Comparison of ENCODE assay signal across 10 mouse cellular contexts in genomic region chr4:155283585-155283984, GRCm38 (mm10). TPM values are rescaled to one million over a fixed set of nuclear protein-coding genes. Genes with fewer than 3 reads are reported as not detected.
DNase-seq lines count a peak whose midpoint lies in the region; TF ChIP-seq lines count a peak whose summit lies in the region.
"Had no signal": no experiment of that assay in that cellular context is flagged by ENCODE, and none has a peak within 500 bp of the region (broad histone marks: within the 10 kb centered on the region; RNA-seq: fewer than 3 reads in every experiment).

No protein-coding gene starts in this region.

- DNase-seq in cerebellum, adult 11-12 months, result peak; percentile 78
- no peak for DNase-seq in cerebellum, adult 11 months
- DNase-seq in layer of hippocampus, adult 2 months (ENCODE audit: low spot score in 2 of 2), result no peak
- no peak for DNase-seq in layer of hippocampus, postnatal 14 days (ENCODE audit: low spot score in 2 of 2)
- peak; percentile 62 for DNase-seq in forelimb bud, embryonic 11.5 days (ENCODE audit: low read depth, low spot score)
- no peak for DNase-seq in Muller cell, postnatal 12 days (ENCODE audit: inconsistent ontology term)
- DNase-seq in embryo, embryonic 11 days, result no peak
- DNase-seq: spleen, adult 18-20 months had no signal

- no peak for TF ChIP-seq CTCF in layer of hippocampus, adult 2 months (conservative IDR thresholded peaks at IDR 0.05)

- no peaks in the 10 kb centered on the region for H3K79me2 ChIP-seq in myocyte (ENCODE audit: control insufficient read depth, insufficient read depth)

- no peaks in the 10 kb centered on the region for H3K27me3 ChIP-seq in myocyte (ENCODE audit: control insufficient read depth, insufficient read depth, insufficient read length)

- H3K27ac ChIP-seq in layer of hippocampus, adult 2 months, result peak overlapping the region; percentile 87
- H3K27ac ChIP-seq: liver, embryonic 15.5 days had no signal

- H3K36me3 ChIP-seq in myocyte (ENCODE audit: control insufficient read depth, insufficient read depth), result no peaks in the 10 kb centered on the region
- H3K36me3 ChIP-seq: liver, embryonic 15.5 days had no signal

- H3ac ChIP-seq in myocyte (ENCODE audit: control insufficient read depth, insufficient read length), result no peak overlapping the region

- peak overlapping the region; percentile 83 for H3K4me2 ChIP-seq in myocyte (ENCODE audit: low read depth)
- H3K4me2 ChIP-seq: liver, embryonic 15.5 days had no signal

- H3K4me3 ChIP-seq in layer of hippocampus, adult 2 months, result no peak overlapping the region
- no peak overlapping the region for H3K4me3 ChIP-seq in myocyte
- H3K4me3 ChIP-seq: liver, embryonic 15.5 days had no signal

- TF ChIP-seq POLR2A in myocyte (IDR thresholded peaks at IDR 0.05; ENCODE audit: insufficient read length, low read depth), result no peak

TF ChIP-seq in myocyte, 11 proteins besides CTCF, POLR2A, EP300 and RAD21:
- TF ChIP-seq REST (IDR thresholded peaks at IDR 0.05; ENCODE audit: insufficient read depth, insufficient read length), result no peak
- TF ChIP-seq TCF12 (IDR thresholded peaks at IDR 0.05; ENCODE audit: insufficient read depth, poor library complexity, severe bottlenecking), result no peak
- no peak for TF ChIP-seq CEBPB (IDR thresholded peaks at IDR 0.05; ENCODE audit: insufficient read depth, poor library complexity, severe bottlenecking)
- TF ChIP-seq SRF (IDR thresholded peaks at IDR 0.05; ENCODE audit: control insufficient read depth, insufficient read length, low read depth), result no peak
- no peak for TF ChIP-seq MYOG (IDR thresholded peaks at IDR 0.05; ENCODE audit: control insufficient read depth in 1 of 3, insufficient read depth in 1 of 3, insufficient read length in 2 of 3, low read depth in 2 of 3)
- TF ChIP-seq E2F4 (IDR thresholded peaks at IDR 0.05; ENCODE audit: insufficient read depth), result no peak
- no peak for TF ChIP-seq MAX (IDR thresholded peaks at IDR 0.05; ENCODE audit: low read depth)
- no peak for TF ChIP-seq USF1 (IDR thresholded peaks at IDR 0.05; ENCODE audit: low read depth)
- no peak for TF ChIP-seq TCF3 (IDR thresholded peaks at IDR 0.05; ENCODE audit: insufficient read length, low read depth)
- no peak for TF ChIP-seq MYOD1 (IDR thresholded peaks at IDR 0.05; ENCODE audit: control insufficient read depth in 1 of 3, insufficient read length in 2 of 3, low read depth in 2 of 3)
- TF ChIP-seq POLR2AphosphoS2 (IDR thresholded peaks at IDR 0.05; ENCODE audit: insufficient read length, low read depth), result no peak

RNA-seq across cellular contexts. Expression of gene Faap20, which starts 34.0 kb away (rescaled TPM):
- total RNA-seq in layer of hippocampus, adult 2 months (2021), result 10 to 100 TPM; 29.2 to 34.3 TPM
- total RNA-seq in layer of hippocampus, postnatal 14 days (2021), result 10 to 100 TPM; 24.2 to 24.5 TPM
- 40.4 TPM for polyA plus RNA-seq in myocyte (2012; fragmentation: generic; extraction: Trizol)

Comparison
In these comparisons a context has a peak if more than half of its experiments do, and no peak if none do; other contexts are left out.
1. DNase-seq: peak in cerebellum, adult 11-12 months (single experiment) and forelimb bud, embryonic 11.5 days (single experiment); none in cerebellum, adult 11 months (single experiment), layer of hippocampus, adult 2 months (0 of 2), layer of hippocampus, postnatal 14 days (0 of 2), Muller cell, postnatal 12 days (single experiment) and embryo, embryonic 11 days (single experiment).